Mouse (Mus musculus) hindbrain, postnatal 0 days (tissue): Measurements from ENCODE around the gene Minar1. TPM values are rescaled to one million over a fixed set of nuclear protein-coding genes. Genes with fewer than 3 reads are reported as not detected.
A peak's percentile ranks its signal among the peaks of the same experiment; 100 is the strongest.

Source experiments
- ATAC-seq: fragments of 200-750 bp; cut with Nextera tagmentation; 2 replicates; pipeline ENCODE4 v1.8.0; 2017; ENCODE audit warnings: mild to moderate bottlenecking, moderate TSS enrichment, moderate library complexity
- DNase-seq: peaks from one replicate; pipeline ENCODE4 v3.0.0-alpha.2; 2015; ENCODE audit warnings: low spot score
- H3K27ac ChIP-seq: fragments of 300-500 bp; sonication (generic); 2 replicates; pipeline ENCODE4 v1.5.1; 2014; ENCODE audit warnings: mild to moderate bottlenecking
- H3K27me3 ChIP-seq: fragments of 300-500 bp; sonication (generic); 2 replicates; pipeline ENCODE4 v1.6.1; 2014; ENCODE audit warnings: low read length, mixed read lengths; ENCODE audit not compliant: insufficient read depth
- H3K36me3 ChIP-seq: fragments of 300-500 bp; sonication (generic); 2 replicates; pipeline ENCODE4 v1.6.1; 2014; ENCODE audit warnings: low read length, mixed read lengths; ENCODE audit not compliant: insufficient read depth
- H3K4me1 ChIP-seq: fragments of 300-500 bp; sonication (generic); 2 replicates; pipeline ENCODE4 v1.6.1; 2014; ENCODE audit warnings: antibody characterized with exemption, low read length, mixed read lengths; ENCODE audit not compliant: insufficient read depth
- H3K4me2 ChIP-seq: fragments of 300-500 bp; sonication (generic); 2 replicates; pipeline ENCODE4 v1.6.1; 2014; ENCODE audit warnings: low read depth, mild to moderate bottlenecking, low read length, moderate library complexity, mixed read lengths
- H3K4me3 ChIP-seq: fragments of 300-500 bp; sonication (generic); 2 replicates; pipeline ENCODE4 v1.5.1; 2014; ENCODE audit warnings: low read length
- H3K9ac ChIP-seq: fragments of 300-500 bp; sonication (generic); replicated peaks from 2 replicates; pipeline ENCODE4 v1.6.1; 2014; ENCODE audit warnings: mild to moderate bottlenecking, low read length, moderate library complexity, mixed read lengths
- H3K9me3 ChIP-seq: fragments of 300-500 bp; sonication (generic); 2 replicates; pipeline ENCODE4 v1.6.1; 2016; ENCODE audit warnings: low read length, mixed read lengths
- CTCF ChIP-seq: IDR thresholded peaks from 2 replicates; pipeline ENCODE4 v1.5.1; 2016; ENCODE audit warnings: antibody characterized with exemption, control low read depth, low read depth
- WGBS: fragments of 180-500 bp; shearing (Covaris S2); extraction: QIAGEN DNeasy Blood & Tissue Kit; methylation state at CpG from one replicate; pipeline ENCODE4 v1.1.7; 2014; 5-methylcytosine and 5-hydroxymethylcytosine counted together
- polyA plus RNA-seq: library from polyadenylated mRNA; unstranded; fragments of >200 nt; fragmentation: Nextera tagmentation; extraction: Ambion mirVana; gene quantifications from 2 replicates; pipeline ENCODE4 v1.2.1, GENCODE M21; 2015
- total RNA-seq: library from RNA; depleted of rRNA; stranded (reverse); fragments of >200 nt; gene quantifications from 2 replicates; pipeline ENCODE4 v1.2.3, GENCODE M21; 2014

Gene Minar1
- total and polyA plus RNA-seq, 2 experiments from 2014 or later, result 6.8 to 30.7 TPM

DNA sequence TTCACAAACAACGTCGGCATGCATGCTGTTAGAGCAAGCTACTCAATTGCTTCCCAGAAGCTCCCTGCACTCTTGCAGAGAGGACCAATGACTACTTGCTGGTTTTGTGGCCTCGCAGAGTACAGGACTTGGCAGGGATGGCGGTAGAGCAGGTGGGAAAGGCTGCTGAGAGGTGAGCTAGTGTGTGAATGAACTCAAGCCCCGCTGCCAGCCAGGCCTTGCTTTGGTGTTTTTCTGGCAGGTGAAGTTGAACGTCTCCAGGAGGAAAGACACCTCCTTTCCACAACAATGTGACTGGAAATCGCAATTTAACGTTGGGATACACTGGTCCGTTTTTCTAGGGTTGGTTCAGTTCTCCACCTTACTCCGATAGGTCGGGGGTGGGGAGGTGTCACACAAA, 1.2 kb downstream of the Minar1 start:
- TF ChIP-seq CTCF, result no peak
- no peaks in the 10 kb centered on the region for H3K9me3 ChIP-seq
- H3K36me3 ChIP-seq, result no peaks in the 10 kb centered on the region
- H3K4me2 ChIP-seq, result peak overlapping the region; percentile 96
- WGBS, result 8% methylated on average over 11 of the region's 11 CpGs
- H3K27me3 ChIP-seq, result no peaks in the 10 kb centered on the region
- peak overlapping the region; percentile 59 for H3K9ac ChIP-seq
- DNase-seq, result peak; percentile 38
- peak overlapping the region; percentile 60; the same call in 1 of the 2 replicates for H3K27ac ChIP-seq
- ATAC-seq, result peak; percentile 22; the same call in 1 of the 2 replicates
- H3K4me1 ChIP-seq, result peaks cover 9% of the 10 kb centered on the region
- peak overlapping the region; percentile 60 for H3K4me3 ChIP-seq

- Histone ChIP-seq H3K36me3 (no peaks in the 10 kb centered on the region), H3K9me3 (no peaks in the 10 kb centered on the region), H3K27ac (peak overlapping the region; percentile 20; the same call in 1 of the 2 replicates), H3K9ac (0 out of 2 replicates have a peak overlapping the region, but pooled peaks have one; percentile 28), H3K27me3 (no peaks in the 10 kb centered on the region), H3K4me1 (peaks cover 9% of the 10 kb centered on the region), H3K4me3 (peak overlapping the region; percentile 60), H3K4me2 (peak overlapping the region; percentile 96)
- no peak for ATAC-seq
- no peak for TF ChIP-seq CTCF
- WGBS, result 20% methylated on average over 6 of the region's 6 CpGs
- DNase-seq, result peak; percentile 51
Measured at GRCm38 (mm10) chr9:89620347-89620746, 2.6 kb downstream of the Minar1 start.

GRCm38 (mm10) chr9:89616946-89617345, 6.0 kb downstream of the Minar1 start:
- no peaks in the 10 kb centered on the region for H3K36me3 ChIP-seq
- H3K27me3 ChIP-seq, result no peaks in the 10 kb centered on the region
- no peak overlapping the region for H3K9ac ChIP-seq
- H3K9me3 ChIP-seq, result no peaks in the 10 kb centered on the region
- peaks cover 5% of the 10 kb centered on the region; the same call in 1 of the 2 replicates for H3K4me1 ChIP-seq
- no peak for TF ChIP-seq CTCF
- no peak for DNase-seq
- no peak overlapping the region for H3K4me3 ChIP-seq
- whole genome bisulfite sequencing, result 97% methylated on average over 2 of the region's 2 CpGs
- H3K4me2 ChIP-seq, result no peak overlapping the region
- H3K27ac ChIP-seq, result no peak overlapping the region
- no peak for ATAC-seq

- ATAC-seq, result no peak
- DNase-seq, result no peak
- H3K36me3 ChIP-seq, result no peaks in the 10 kb centered on the region
- H3K27ac ChIP-seq, result no peak overlapping the region
- 69% methylated on average over 4 of the region's 4 CpGs for WGBS
- H3K4me2 ChIP-seq, result no peak overlapping the region
- no peaks in the 10 kb centered on the region for H3K4me1 ChIP-seq
- H3K27me3 ChIP-seq, result no peaks in the 10 kb centered on the region
- no peak for TF ChIP-seq CTCF
- H3K9me3 ChIP-seq, result no peaks in the 10 kb centered on the region
- no peak overlapping the region for H3K4me3 ChIP-seq
- H3K9ac ChIP-seq, result no peak overlapping the region
Measured at GRCm38 (mm10) chr9:89610592-89610991, 12.3 kb downstream of the Minar1 start.

DNA sequence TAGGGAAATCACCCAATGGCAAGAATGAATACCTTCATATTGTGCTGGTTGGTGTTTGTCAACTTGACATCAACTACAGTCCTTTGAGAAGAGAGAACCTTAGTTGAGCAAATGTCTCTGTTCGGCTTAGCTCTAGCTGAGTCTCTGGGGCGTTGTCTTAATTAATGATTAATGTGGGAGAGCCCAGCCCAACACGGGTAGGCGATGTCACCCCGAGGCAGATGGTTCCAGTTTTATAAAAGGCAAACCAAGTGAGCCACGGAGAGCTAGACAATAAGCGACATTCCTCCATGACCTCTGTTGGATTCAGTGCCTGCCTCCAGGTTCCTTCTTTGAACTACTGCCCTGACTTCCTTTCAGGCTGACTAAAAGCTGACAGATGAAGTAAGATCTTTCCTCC, 15.6 kb downstream of the Minar1 start:
- Histone ChIP-seq H3K4me3 (no peak overlapping the region), H3K36me3 (no peaks in the 10 kb centered on the region), H3K4me1 (no peaks in the 10 kb centered on the region), H3K9me3 (no peaks in the 10 kb centered on the region), H3K9ac (no peak overlapping the region), H3K27me3 (no peaks in the 10 kb centered on the region), H3K27ac (no peak overlapping the region), H3K4me2 (no peak overlapping the region)
- no peak for TF ChIP-seq CTCF
- 52% methylated on average over 7 of the region's 7 CpGs for WGBS
- DNase-seq, result no peak
- no peak for ATAC-seq

DNA sequence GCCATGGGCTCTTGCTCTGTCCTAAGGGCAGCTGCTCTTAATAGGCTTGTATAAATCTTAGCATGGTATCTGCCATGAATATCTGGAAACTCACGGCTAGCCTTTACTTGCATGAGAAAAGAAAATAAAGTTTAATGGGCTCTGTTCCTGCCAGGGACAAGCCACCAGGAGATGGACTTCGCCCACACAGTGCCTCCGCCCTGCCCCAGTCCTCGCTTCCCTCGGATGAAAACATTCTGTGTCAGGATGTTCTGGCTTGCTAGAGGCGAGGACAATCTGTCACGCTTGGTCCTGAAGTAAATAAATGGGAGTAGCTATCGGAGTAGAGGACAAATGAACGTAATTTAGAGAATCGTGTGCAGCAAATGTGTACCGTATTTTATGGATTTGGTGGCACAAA, 16.7 kb downstream of the Minar1 start:
- DNase-seq, result no peak
- ATAC-seq, result no peak
- H3K4me2 ChIP-seq, result no peak overlapping the region
- no peaks in the 10 kb centered on the region for H3K36me3 ChIP-seq
- no peaks in the 10 kb centered on the region for H3K9me3 ChIP-seq
- H3K4me1 ChIP-seq, result no peaks in the 10 kb centered on the region
- H3K27ac ChIP-seq, result no peak overlapping the region
- H3K4me3 ChIP-seq, result no peak overlapping the region
- no peak overlapping the region for H3K9ac ChIP-seq
- H3K27me3 ChIP-seq, result no peaks in the 10 kb centered on the region
- 62% methylated on average over 11 of the region's 11 CpGs for WGBS
- TF ChIP-seq CTCF, result no peak

DNA sequence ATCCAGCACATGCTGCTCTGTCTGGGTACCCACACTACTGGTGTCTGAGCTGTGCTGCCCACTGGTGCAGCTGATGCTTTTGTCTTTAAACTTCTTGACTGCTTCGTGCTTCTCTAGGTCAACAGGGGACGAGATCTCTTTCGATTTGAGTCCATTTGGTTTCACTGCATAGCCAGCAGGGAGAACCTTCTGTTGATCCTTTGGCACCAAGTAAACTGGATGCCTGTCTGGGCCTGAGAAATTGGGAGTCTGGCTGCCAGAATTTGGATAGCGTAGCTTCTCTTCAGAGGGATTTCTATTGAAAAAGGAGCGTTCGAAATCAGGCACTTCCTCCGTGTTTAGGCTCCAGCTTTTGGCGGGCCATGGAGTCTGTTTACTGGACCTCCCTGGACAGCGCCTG, 21.0 kb downstream of the Minar1 start:
- no peaks in the 10 kb centered on the region for H3K9me3 ChIP-seq
- H3K4me2 ChIP-seq, result no peak overlapping the region
- 91% methylated on average over 9 of the region's 9 CpGs for WGBS

More for the DNA sequence above, 21.0 kb downstream of the Minar1 start:
- H3K27me3 ChIP-seq, result no peaks in the 10 kb centered on the region
- H3K4me1 ChIP-seq, result no peaks in the 10 kb centered on the region
- TF ChIP-seq CTCF, result no peak
- H3K4me3 ChIP-seq, result no peak overlapping the region
- DNase-seq, result no peak
- H3K27ac ChIP-seq, result no peak overlapping the region
- ATAC-seq, result no peak
- no peak overlapping the region for H3K9ac ChIP-seq
- no peaks in the 10 kb centered on the region for H3K36me3 ChIP-seq
